Mouse (Mus musculus) ES-Bruce4 (cell line): ENCODE measurements around the gene Slc8a1. TPM values are rescaled to one million over a fixed set of nuclear protein-coding genes. Genes with fewer than 3 reads are reported as not detected.

ENCODE experiments used
- H3K27ac ChIP-seq: 2 replicates; pipeline ENCODE4 v1.5.1; 2012; ENCODE audit warnings: low read length, inconsistent platforms; ENCODE audit not compliant: insufficient read depth
- H3K27me3 ChIP-seq: 2 replicates; pipeline ENCODE4 v1.6.1; 2012; ENCODE audit warnings: mild to moderate bottlenecking, low read length, inconsistent platforms; ENCODE audit not compliant: control insufficient read depth, poor library complexity, insufficient read depth, severe bottlenecking
- H3K36me3 ChIP-seq: 2 replicates; pipeline ENCODE4 v1.6.1; 2012; ENCODE audit warnings: inconsistent platforms, mild to moderate bottlenecking, low read length, moderate library complexity; ENCODE audit not compliant: control insufficient read depth, poor library complexity, insufficient read depth, severe bottlenecking
- H3K4me1 ChIP-seq: one replicate; pipeline ENCODE4 v1.8.1; 2011; ENCODE audit warnings: low read length; ENCODE audit not compliant: control insufficient read depth, insufficient read depth
- H3K4me3 ChIP-seq: 2 replicates; pipeline ENCODE4 v1.5.1; 2011; ENCODE audit warnings: low read depth, mild to moderate bottlenecking, low read length
- H3K9ac ChIP-seq: 2 replicates; pipeline ENCODE4 v1.6.1; 2012; ENCODE audit warnings: low read depth, mild to moderate bottlenecking, inconsistent platforms; ENCODE audit not compliant: poor library complexity, severe bottlenecking
- H3K9me3 ChIP-seq: replicated peaks from 2 replicates; pipeline ENCODE4 v1.6.1; 2012; ENCODE audit warnings: mild to moderate bottlenecking, low read length, inconsistent platforms; ENCODE audit not compliant: control insufficient read depth, poor library complexity, insufficient read depth, severe bottlenecking
- CTCF ChIP-seq: IDR thresholded peaks from one replicate; pipeline ENCODE4 v1.8.1; 2011; ENCODE audit warnings: low read depth, low read length
- EP300 ChIP-seq: IDR thresholded peaks from 2 replicates; pipeline ENCODE4 v1.6.1; 2011; ENCODE audit warnings: low read depth, low read length; ENCODE audit not compliant: insufficient read depth
- POLR2A ChIP-seq: IDR thresholded peaks from one replicate; pipeline ENCODE4 v1.8.1; 2011; ENCODE audit warnings: low read length; ENCODE audit not compliant: insufficient read depth
- polyA plus RNA-seq: library from polyadenylated mRNA; stranded (reverse); fragments of >200 nt; gene quantifications from 2 replicates; pipeline ENCODE4 v1.2.4, GENCODE M21; 2011; ENCODE audit warnings: low read depth; ENCODE audit not compliant: missing spikeins, insufficient read depth, insufficient read length

Gene Slc8a1
- polyA plus RNA-seq, 1 experiment, result 0.52 TPM

GRCm38 (mm10) chr17:81524826-81525225 lies 213.4 kb downstream of the Slc8a1 start:
- no peaks in the 10 kb centered on the region for H3K27me3 ChIP-seq
- TF ChIP-seq EP300, result no peak
- TF ChIP-seq CTCF, result no peak
- no peak for TF ChIP-seq POLR2A
- H3K36me3 ChIP-seq, result no peaks in the 10 kb centered on the region
- H3K4me3 ChIP-seq, result no peak overlapping the region
- H3K4me1 ChIP-seq, result no peaks in the 10 kb centered on the region
- H3K9me3 ChIP-seq, result no peaks in the 10 kb centered on the region
- no peak overlapping the region for H3K27ac ChIP-seq
- H3K9ac ChIP-seq, result no peak overlapping the region

GRCm38 (mm10) chr17:81523943-81524342 lies 214.2 kb downstream of the Slc8a1 start:
- no peaks in the 10 kb centered on the region for H3K27me3 ChIP-seq

GRCm38 (mm10) chr17:81518316-81519025 lies 219.7 kb downstream of the Slc8a1 start:
- no peaks in the 10 kb centered on the region for H3K27me3 ChIP-seq

More at GRCm38 (mm10) chr17:81523943-81524342, 214.2 kb downstream of the Slc8a1 start:
- Histone ChIP-seq H3K9ac (no peak overlapping the region), H3K4me3 (no peak overlapping the region), H3K9me3 (no peaks in the 10 kb centered on the region), H3K27ac (no peak overlapping the region), H3K36me3 (no peaks in the 10 kb centered on the region), H3K4me1 (no peaks in the 10 kb centered on the region)
- TF ChIP-seq POLR2A (no peak), EP300 (no peak), CTCF (no peak)

GRCm38 (mm10) chr17:81516155-81516554 lies 222.0 kb downstream of the Slc8a1 start:
- no peaks in the 10 kb centered on the region for H3K36me3 ChIP-seq
- H3K9me3 ChIP-seq, result no peaks in the 10 kb centered on the region
- no peaks in the 10 kb centered on the region for H3K4me1 ChIP-seq
- H3K27ac ChIP-seq, result no peak overlapping the region
- TF ChIP-seq CTCF (no peak), EP300 (no peak), POLR2A (no peak)
- H3K27me3 ChIP-seq, result no peaks in the 10 kb centered on the region
- H3K4me3 ChIP-seq, result no peak overlapping the region
- H3K9ac ChIP-seq, result no peak overlapping the region

More at GRCm38 (mm10) chr17:81518316-81519025, 219.7 kb downstream of the Slc8a1 start:
- Histone ChIP-seq H3K9me3 (no peaks in the 10 kb centered on the region), H3K9ac (no peak overlapping the region), H3K36me3 (no peaks in the 10 kb centered on the region), H3K4me1 (no peaks in the 10 kb centered on the region), H3K4me3 (no peak overlapping the region), H3K27ac (no peak overlapping the region)
- TF ChIP-seq CTCF, result no peak
- TF ChIP-seq POLR2A, result no peak
- TF ChIP-seq EP300, result no peak

- Histone ChIP-seq H3K4me1 (no peaks in the 10 kb centered on the region), H3K4me3 (no peak overlapping the region), H3K27me3 (no peaks in the 10 kb centered on the region), H3K27ac (no peak overlapping the region), H3K9me3 (no peaks in the 10 kb centered on the region), H3K9ac (no peak overlapping the region), H3K36me3 (no peaks in the 10 kb centered on the region)
- no peak for TF ChIP-seq CTCF
- TF ChIP-seq POLR2A, result no peak
- TF ChIP-seq EP300, result no peak
Measured at GRCm38 (mm10) chr17:81514022-81514421, 224.2 kb downstream of the Slc8a1 start.

- H3K9me3 ChIP-seq, result no peaks in the 10 kb centered on the region
- TF ChIP-seq POLR2A (no peak), CTCF (no peak), EP300 (no peak)
- H3K4me3 ChIP-seq, result no peak overlapping the region
- H3K36me3 ChIP-seq, result no peaks in the 10 kb centered on the region
- no peak overlapping the region for H3K9ac ChIP-seq
- no peaks in the 10 kb centered on the region for H3K4me1 ChIP-seq
- no peaks in the 10 kb centered on the region for H3K27me3 ChIP-seq
- H3K27ac ChIP-seq, result no peak overlapping the region
Measured at GRCm38 (mm10) chr17:81513368-81513958, 224.7 kb downstream of the Slc8a1 start.
